Mouse (Mus musculus) kidney, adult 2 months (tissue): ENCODE data around the gene Ajap1.

Experiments
- CTCF ChIP-seq: fragments of 200-500 bp; conservative IDR thresholded peaks from 2 replicates; pipeline ENCODE4 v1.5.1; 2011; ENCODE audit warnings: low read depth, mild to moderate bottlenecking, control low read depth, low read length, moderate library complexity, mixed read lengths; ENCODE audit not compliant: insufficient read depth, insufficient read length
- POLR2A ChIP-seq: fragments of 200-500 bp; IDR thresholded peaks from one replicate; pipeline ENCODE4 v1.6.1; 2011; ENCODE audit warnings: low read depth, low read length, control low read depth

- TF ChIP-seq CTCF (no peak), POLR2A (no peak)
These were observed 84.2 kb downstream of the Ajap1 start for GRCm38 (mm10) chr4:153398421-153398820.
